Mouse (Mus musculus) heart, adult 11 months (tissue): ENCODE measurements around the gene Syt8.
"Not testable (repeated sequence)": the region's sequence is repeated elsewhere in the genome, so short reads cannot be mapped to it uniquely, and the experiment has no call there.

Experiments used
- DNase-seq: peaks from one replicate; pipeline ENCODE4 v3.0.0; 2022

Gene Syt8

GRCm38 (mm10) chr7:142434137-142434865, at the start of gene Syt8:
Gene Syt8, plus strand, starts transcription at chr7:142434850.
- no peak for DNase-seq

GRCm38 (mm10) chr7:142385742-142386403, 48.8 kb upstream of the Syt8 start:
- DNase-seq, result peak; percentile 90

- peak; percentile 96 for DNase-seq
Observed at GRCm38 (mm10) chr7:142386621-142387201, 47.9 kb upstream of the Syt8 start.

GRCm38 (mm10) chr7:142387419-142388148, 47.1 kb upstream of the Syt8 start, which contains the start of gene Ctsd:
Gene Ctsd, minus strand, starts transcription at chr7:142388038.
- peak; percentile 100 for DNase-seq

- DNase-seq, result no peak
Observed at GRCm38 (mm10) chr7:142388198-142388597, 46.5 kb upstream of the Syt8 start.

- DNase-seq, result peak; percentile 92
Observed at GRCm38 (mm10) chr7:142388740-142389139, 45.9 kb upstream of the Syt8 start.

- DNase-seq, result peak; percentile 91
Observed at GRCm38 (mm10) chr7:142389961-142390650, 44.5 kb upstream of the Syt8 start.

- no peak for DNase-seq
Observed at GRCm38 (mm10) chr7:142391108-142391507, 43.5 kb upstream of the Syt8 start.

GRCm38 (mm10) chr7:142391609-142392008, 43.0 kb upstream of the Syt8 start:
- DNase-seq, result no peak

- DNase-seq, result peak; percentile 94
Observed at GRCm38 (mm10) chr7:142393191-142393590, 41.5 kb upstream of the Syt8 start.

GRCm38 (mm10) chr7:142394261-142395190, 40.1 kb upstream of the Syt8 start:
- peak; percentile 96 for DNase-seq

GRCm38 (mm10) chr7:142395472-142395871, 39.2 kb upstream of the Syt8 start:
- DNase-seq, result no peak

- peak; percentile 89 for DNase-seq
Observed at GRCm38 (mm10) chr7:142396611-142397010, 38.0 kb upstream of the Syt8 start.

- DNase-seq, result peak; percentile 97
Observed at GRCm38 (mm10) chr7:142398052-142398451, 36.6 kb upstream of the Syt8 start.

- peak; percentile 93 for DNase-seq
Observed at GRCm38 (mm10) chr7:142399250-142399649, 35.4 kb upstream of the Syt8 start.

GRCm38 (mm10) chr7:142400112-142400749, 34.4 kb upstream of the Syt8 start:
- peak; percentile 87 for DNase-seq

- DNase-seq, result peak; percentile 92
Observed at GRCm38 (mm10) chr7:142400750-142401142, 33.9 kb upstream of the Syt8 start.

- no peak for DNase-seq
Observed at GRCm38 (mm10) chr7:142403591-142403990, 31.1 kb upstream of the Syt8 start.

GRCm38 (mm10) chr7:142405134-142405533, 29.5 kb upstream of the Syt8 start:
- not testable (repeated sequence) for DNase-seq

- DNase-seq, result no peak
Observed at GRCm38 (mm10) chr7:142407935-142408334, 26.7 kb upstream of the Syt8 start.

- DNase-seq, result no peak
Observed at GRCm38 (mm10) chr7:142408686-142409085, 26.0 kb upstream of the Syt8 start.
